Mouse (Mus musculus): Measurements from ENCODE around the gene Fhit. TPM values are rescaled to one million over a fixed set of nuclear protein-coding genes. Genes with fewer than 3 reads are reported as not detected.

Fhit gene
- total RNA-seq, 2 experiments from 2014 or later, result 5.2 to 5.6 TPM

DNA sequence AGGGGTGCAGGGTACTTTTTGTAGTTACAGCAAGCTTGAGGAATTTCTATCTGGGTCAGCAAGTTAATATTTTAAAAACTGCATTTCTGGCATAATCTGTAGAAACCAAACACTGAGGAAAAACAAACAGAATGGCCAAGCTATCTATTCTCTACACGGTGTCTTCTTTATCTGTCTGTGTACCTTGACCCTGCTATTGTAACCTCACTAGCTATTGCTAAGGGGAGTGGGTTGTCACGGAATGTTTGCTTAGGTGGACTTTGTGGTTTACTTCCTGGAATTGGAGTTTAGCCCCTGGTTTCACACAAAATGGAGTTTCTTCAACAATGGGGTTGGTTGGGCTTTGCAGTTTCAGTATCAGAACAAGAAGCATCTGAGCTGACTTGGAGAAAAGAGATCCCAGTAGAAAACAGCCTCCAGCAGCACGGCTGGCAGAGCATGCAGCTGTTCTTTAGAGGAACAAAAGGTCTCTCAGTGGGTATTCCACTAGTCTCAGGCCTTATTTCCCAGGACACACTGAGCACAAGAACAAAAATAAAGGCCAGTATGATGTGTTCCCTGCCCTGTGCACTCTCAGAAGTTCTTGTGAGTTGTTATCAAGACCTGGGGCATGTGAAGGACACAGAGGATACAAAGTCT lies 1540.8 kb downstream of the Fhit start:
- no peak for DNase-seq (ENCODE audit: low spot score in 2 of 2)

GRCm38 (mm10) chr14:9619840-9620239 lies 1542.0 kb downstream of the Fhit start:
- no peak for DNase-seq (ENCODE audit: low spot score in 2 of 2)

GRCm38 (mm10) chr14:9613126-9613525 lies 1548.7 kb downstream of the Fhit start:
- no peak for DNase-seq (ENCODE audit: low spot score in 2 of 2)

- no peak for DNase-seq (ENCODE audit: low spot score in 2 of 2)
Observed at GRCm38 (mm10) chr14:9609120-9609519, 1552.7 kb downstream of the Fhit start.

DNA sequence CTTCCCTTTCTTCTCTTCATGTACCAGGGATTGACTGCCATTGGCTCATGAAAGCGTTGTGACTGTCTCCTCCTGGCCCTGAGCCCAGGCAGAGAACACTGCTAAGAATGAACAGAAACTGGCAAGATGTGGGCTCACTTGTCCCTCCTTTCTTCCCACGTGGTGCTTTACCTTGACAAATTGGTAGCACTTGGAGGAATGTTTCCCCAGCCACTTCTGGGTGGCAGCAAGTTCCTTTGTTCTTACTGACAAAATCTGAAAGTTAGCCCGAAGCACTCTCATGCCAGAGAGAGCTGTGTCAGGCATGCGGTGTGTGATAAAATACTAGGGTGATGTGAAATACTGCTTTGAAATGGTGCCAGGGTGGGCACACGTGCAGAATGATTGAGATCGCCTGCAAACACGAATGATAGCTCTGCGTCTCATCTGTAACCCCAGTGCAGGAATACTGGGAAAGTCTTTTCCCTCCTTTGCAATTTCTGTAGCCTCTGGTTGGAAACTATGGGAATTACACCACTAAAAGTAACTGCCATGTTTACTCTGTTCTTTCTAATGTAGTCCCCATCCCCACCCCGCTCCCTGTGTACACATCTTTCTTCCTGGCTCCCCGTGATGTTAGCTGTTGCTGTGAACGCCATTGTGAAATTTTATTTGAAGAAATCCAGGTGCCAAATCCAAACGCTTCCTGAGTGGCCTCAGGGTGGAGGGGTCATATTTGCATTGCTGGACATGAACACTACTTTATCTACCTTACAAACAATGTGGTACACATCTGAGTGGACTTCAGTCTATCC lies 1555.1 kb downstream of the Fhit start:
- no peak for DNase-seq (ENCODE audit: low spot score in 2 of 2)

DNA sequence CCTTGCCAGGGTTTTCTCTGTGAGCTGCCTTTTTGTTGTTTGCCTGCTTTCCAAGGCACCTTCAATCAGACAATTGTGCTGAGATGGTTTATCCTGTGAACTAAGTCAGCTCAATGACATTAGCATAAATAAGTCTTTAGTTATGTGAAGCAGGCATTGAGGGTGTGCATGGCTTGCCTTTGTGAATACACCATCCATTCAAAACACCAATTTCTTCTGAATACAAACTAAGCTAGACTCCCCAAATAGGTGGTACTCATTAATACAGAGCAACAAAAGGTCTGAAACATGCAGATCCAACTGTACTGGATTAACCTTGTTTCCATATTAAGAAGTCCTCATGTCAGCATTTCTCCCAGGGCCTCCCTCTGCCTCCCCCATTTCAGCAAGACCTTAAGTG lies 1561.6 kb downstream of the Fhit start:
- DNase-seq (ENCODE audit: low spot score in 2 of 2), result no peak

DNA sequence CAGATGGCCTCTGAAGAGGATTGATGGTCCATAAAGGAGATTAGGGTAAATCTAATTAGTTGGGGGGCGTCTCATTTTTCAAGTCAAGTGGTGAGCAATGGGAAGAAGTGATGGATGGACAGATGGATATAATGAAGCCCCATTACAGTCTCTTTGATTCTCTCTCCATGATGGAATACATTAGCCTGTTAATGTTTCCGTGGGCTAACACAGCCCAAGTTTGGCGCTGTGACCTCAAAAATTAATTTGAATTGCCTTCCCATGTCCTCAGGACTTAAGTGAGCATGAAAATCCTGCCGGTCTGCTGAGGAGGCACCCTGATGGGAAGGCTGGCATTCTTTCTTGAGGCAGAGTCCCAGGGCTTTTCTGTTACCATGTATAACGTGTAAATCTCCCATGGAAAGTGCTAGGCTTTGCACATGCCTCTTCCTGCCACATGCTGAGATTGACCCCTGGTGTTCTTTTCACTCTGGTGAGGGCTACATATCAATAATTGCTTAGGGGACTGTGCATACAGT lies 1564.3 kb downstream of the Fhit start:
- DNase-seq (ENCODE audit: low spot score in 2 of 2), result no peak

GRCm38 (mm10) chr14:9589121-9589520 lies 1572.7 kb downstream of the Fhit start:
- DNase-seq (ENCODE audit: low spot score in 2 of 2), result no peak

DNA sequence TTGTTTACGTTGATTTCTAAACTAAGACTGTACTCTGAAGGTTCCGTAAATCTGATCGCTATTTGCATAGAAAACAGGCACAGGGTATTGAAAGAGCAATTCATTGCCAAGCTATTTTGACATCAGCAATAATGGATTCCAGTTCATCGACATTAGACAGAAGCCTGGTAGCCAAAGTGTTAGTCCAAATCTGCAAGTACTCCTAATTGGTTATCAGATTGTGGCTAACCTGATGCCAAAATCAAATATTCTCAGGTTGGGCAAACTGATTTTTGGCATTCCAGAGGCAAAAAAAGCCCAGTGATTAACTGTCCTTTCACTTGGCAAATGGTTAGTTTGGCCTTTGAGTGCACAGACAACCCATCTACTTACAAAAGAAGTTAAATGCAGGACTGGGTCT lies 1573.9 kb downstream of the Fhit start:
- DNase-seq (ENCODE audit: low spot score in 2 of 2), result no peak

DNA sequence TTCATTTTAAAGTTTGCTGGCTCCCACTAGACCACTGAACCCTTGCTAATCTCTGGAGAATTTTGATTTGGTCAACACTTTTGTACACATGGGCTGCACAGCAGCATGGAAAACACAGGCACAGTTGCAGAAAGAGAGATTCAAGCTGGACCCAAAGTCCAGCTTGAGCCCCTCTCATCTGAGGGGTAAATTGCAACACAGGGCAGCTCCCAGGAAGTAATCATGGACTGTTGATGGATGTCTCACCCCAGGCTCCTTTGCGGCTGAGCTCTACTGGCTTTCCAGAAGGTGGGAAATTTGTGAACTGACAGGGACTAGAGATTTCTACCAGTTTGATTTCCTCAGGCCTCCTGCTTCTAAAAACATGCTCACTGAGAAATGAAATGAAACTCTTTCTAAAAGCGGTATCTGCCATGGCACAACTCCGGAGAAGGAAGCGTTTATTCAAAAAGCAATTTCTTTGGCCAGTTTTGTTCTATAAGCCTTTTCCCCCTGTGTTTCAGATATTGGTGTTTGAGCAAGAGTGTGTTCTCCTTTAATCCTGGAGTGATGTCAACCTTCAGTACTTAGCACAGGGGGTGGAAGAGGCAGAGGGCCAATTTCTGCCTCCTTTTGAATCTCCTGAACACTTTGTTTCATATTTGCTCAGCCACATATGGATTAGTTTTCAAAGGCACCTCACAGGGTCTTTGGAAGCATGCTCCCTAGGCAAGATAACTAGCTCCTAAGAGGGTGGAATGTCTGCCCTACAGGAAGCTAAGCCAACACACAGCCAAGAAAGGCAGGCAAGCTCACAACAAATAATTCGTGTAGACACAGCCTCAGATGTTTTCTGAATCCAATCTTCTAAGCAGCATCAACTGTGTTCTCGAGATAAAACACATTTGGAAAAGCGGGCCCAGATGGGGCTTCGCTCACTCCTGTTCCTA lies 1578.3 kb downstream of the Fhit start:
- DNase-seq (ENCODE audit: low spot score in 2 of 2), result no peak

GRCm38 (mm10) chr14:9556333-9556732 lies 1605.5 kb downstream of the Fhit start:
- no peak for DNase-seq (ENCODE audit: low spot score in 2 of 2)

DNA sequence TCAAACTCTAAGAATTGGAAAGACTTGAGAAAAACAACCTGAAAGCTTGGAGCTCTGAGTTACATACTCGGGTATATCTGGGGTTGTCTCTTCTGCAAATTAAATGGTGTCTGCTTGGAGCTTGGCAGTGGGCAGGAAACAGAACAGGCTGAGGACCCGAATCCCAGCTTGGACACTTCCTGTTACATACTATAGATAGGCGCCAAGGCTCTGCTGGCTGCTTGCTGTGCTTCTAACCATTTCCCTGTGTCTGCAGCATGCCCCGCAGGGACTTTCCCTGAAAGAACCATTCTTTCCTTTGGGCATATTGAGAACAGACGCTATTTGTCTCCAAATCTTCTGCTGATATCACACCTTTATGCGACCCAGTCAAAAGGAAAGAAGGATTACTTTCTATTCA lies 1606.0 kb downstream of the Fhit start:
- DNase-seq (ENCODE audit: low spot score in 2 of 2), result no peak

- DNase-seq (ENCODE audit: low spot score in 2 of 2), result no peak
Observed at GRCm38 (mm10) chr14:9552149-9552548, 1609.7 kb downstream of the Fhit start.

GRCm38 (mm10) chr14:9547952-9548351 lies 1613.9 kb downstream of the Fhit start:
- DNase-seq (ENCODE audit: low spot score in 2 of 2), result no peak

DNA sequence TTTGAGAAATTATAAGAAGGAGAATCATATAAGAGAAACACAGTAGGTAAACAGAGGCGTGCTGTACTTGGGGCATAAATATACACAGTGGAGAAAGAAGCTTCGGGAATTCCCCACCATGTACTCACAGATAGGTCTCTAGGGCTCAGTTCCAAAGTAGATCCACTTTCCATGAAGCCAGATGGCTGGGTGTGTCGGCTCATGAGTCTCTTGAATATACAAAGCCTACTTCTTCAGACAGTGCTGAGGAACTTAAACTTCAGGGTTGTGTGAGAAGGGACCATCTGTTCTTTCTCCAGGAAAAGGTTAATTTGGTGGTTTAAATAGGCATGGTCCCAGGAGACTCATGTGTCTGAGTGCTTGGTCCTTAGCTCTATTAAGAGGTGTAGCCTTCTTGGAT lies 1617.5 kb downstream of the Fhit start:
- no peak for DNase-seq (ENCODE audit: low spot score in 2 of 2)

DNA sequence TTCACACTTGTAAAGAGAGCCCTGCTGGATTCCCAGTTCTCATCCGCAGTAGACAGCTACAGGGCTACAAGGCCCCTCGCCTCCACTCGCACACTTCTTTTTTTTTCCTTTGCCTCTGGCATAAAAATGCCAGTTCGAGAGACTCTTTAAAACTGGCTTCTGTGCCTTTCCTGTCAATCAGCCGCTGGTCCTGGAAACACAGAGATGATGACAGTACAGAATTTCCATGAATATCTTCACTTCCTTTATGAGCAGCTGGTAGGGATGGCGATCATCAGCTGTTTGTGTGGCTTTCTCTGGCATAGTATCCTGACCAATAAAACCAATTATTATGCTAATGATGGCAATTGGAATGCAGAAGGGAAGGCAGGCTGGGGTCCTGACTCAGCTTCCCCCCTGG lies 1626.3 kb downstream of the Fhit start:
- DNase-seq (ENCODE audit: low spot score in 2 of 2), result no peak

DNA sequence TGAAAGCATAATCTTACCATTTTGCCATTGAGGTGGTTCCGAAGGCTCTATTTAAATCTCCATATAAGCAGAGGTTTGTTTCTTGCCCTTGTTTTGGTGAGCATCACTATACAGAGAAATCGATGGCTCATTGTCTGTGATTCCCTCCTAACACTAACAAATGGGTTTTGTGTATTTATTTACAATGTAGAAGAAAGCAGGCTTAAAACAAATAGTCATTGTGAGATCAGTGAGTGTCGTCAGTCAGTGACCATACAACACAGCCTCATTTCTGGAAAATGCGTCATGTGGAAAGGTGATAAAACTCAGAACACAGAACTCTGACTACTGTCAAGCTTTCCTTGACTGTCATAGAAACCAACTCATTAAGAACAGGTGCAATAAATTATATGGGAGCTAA lies 1632.6 kb downstream of the Fhit start:
- no peak for DNase-seq (ENCODE audit: low spot score in 2 of 2)

DNA sequence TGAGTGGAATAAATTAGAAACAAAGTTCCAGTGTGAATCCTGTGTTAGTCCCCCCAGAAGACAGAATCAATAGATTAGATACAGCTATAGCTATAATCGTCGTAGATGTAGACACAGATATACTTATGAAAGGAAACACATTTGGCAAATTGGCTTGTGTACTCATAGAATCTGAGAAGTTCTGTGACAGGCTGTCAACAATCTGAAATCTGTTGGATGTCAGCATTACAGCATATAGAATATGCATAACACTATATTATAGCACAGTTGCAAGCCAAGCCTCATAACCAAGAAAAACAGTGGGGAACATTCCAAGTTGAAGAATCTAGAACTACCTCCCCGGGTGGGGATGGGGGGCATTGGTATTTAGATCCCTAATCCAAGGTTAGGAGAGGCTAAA lies 1635.7 kb downstream of the Fhit start:
- DNase-seq (ENCODE audit: low spot score in 2 of 2), result no peak

- no peak for DNase-seq (ENCODE audit: low spot score in 2 of 2)
Observed at GRCm38 (mm10) chr14:9517651-9518050, 1644.2 kb downstream of the Fhit start.

DNA sequence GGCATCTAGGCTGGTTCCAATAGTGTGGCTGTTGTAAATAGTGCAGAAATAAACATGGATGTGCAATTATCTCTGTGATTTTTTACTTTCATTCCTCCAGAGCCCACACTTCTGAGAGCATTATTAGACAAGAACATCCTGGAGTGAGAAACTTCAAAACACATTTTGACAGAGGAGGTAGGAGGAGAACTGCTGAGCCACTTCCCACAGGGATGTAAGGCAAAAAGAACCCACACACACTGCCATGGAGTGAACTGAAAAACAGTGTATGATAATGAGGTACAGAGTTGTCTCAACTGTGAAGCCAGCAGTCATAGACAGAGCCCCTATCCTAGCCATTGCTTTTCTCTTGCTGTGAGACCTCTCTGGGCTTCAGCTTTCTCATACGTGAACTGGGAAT lies 1652.2 kb downstream of the Fhit start:
- no peak for DNase-seq (ENCODE audit: low spot score in 2 of 2)

Measured in gastrocnemius, postnatal 4 days (tissue).